Mouse (Mus musculus) forebrain, embryonic 12.5 days (tissue): ENCODE measurements at regions not wholly inside any gene's neighbourhood (a gene's known extent, or its start where the extent isn't known, plus 50 kb on each side); places are given as distances from the start of the nearest gene placed in this dataset.

ENCODE experiments used
- ATAC-seq: fragments of 200-750 bp; cut with Nextera tagmentation; 2 replicates; pipeline ENCODE4 v1.8.0; 2017; ENCODE audit warnings: moderate TSS enrichment; ENCODE audit not compliant: low FRiP score
- H3K27ac ChIP-seq: fragments of 300-500 bp; sonication (generic); 2 replicates; pipeline ENCODE4 v1.5.1; 2016; ENCODE audit warnings: mild to moderate bottlenecking
- H3K27me3 ChIP-seq: fragments of 300-500 bp; sonication (generic); 2 replicates; pipeline ENCODE4 v1.6.1; 2016; ENCODE audit warnings: mild to moderate bottlenecking
- H3K36me3 ChIP-seq: fragments of 300-500 bp; sonication (generic); replicated peaks from 2 replicates; pipeline ENCODE4 v1.6.1; 2016; ENCODE audit warnings: mild to moderate bottlenecking
- H3K4me1 ChIP-seq: fragments of 300-500 bp; sonication (generic); 2 replicates; pipeline ENCODE4 v1.6.1; 2016
- H3K4me2 ChIP-seq: fragments of 300-500 bp; sonication (generic); 2 replicates; pipeline ENCODE4 v1.6.1; 2016; ENCODE audit warnings: mild to moderate bottlenecking, moderate library complexity
- H3K4me3 ChIP-seq: fragments of 300-500 bp; sonication (generic); replicated peaks from 2 replicates; pipeline ENCODE4 v1.5.1; 2016; ENCODE audit warnings: mild to moderate bottlenecking
- H3K9ac ChIP-seq: fragments of 300-500 bp; sonication (generic); 2 replicates; pipeline ENCODE4 v1.6.1; 2016; ENCODE audit warnings: mild to moderate bottlenecking
- H3K9me3 ChIP-seq: fragments of 300-500 bp; sonication (generic); 2 replicates; pipeline ENCODE4 v1.6.1; 2016
- WGBS: fragments of 180-500 bp; shearing (Covaris S2); methylation state at CpG from one replicate; pipeline ENCODE4 v1.1.7; 2016; 5-methylcytosine and 5-hydroxymethylcytosine counted together

GRCm38 (mm10) chr16:44655306-44655705 is 68.8 kb upstream of the Nepro start:
- Histone ChIP-seq H3K27me3 (peaks cover 20% of the 10 kb centered on the region), H3K4me3 (no peak overlapping the region), H3K4me1 (peaks cover 2% of the 10 kb centered on the region; the same call in 1 of the 2 replicates), H3K9ac (no peak overlapping the region), H3K36me3 (no peaks in the 10 kb centered on the region), H3K4me2 (no peak overlapping the region), H3K27ac (no peak overlapping the region), H3K9me3 (no peaks in the 10 kb centered on the region)
- 78% methylated on average over 3 of the region's 3 CpGs for WGBS
- no peak for ATAC-seq

DNA sequence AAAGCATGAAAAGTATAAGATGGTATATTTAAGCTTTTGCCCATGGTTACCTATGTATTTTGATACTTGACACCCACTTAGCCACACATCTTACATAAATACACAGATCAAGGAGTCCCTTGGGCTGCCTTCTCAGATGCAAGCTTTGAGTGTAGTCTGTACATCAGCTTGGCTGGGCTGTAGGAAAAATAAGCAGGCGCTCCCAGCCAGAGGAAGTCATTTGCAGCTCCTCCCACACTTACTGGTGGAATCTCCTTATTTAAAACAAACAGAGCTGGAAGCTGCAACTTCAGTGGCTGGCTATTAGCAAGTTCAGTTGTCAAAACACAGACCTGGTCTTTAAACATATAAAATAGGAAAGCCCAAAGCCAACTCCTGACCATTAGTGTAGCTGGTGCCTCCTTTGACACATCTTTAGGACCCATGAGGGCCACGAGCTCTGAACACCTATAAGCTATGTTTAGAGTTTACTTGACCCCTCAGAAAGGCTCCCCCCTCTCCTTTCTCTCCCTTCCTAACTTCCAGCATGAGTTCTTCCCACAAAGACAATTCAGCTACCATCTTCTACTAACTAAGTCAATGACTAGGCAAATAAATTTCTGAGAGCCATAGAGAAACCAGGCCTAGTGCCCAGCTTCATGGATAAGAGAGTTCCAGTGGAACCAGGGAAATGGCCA is 75.4 kb upstream of the Nepro start:
- Histone ChIP-seq H3K9ac (no peak overlapping the region), H3K4me2 (no peak overlapping the region), H3K27me3 (no peaks in the 10 kb centered on the region), H3K4me3 (no peak overlapping the region), H3K4me1 (peaks cover 8% of the 10 kb centered on the region), H3K36me3 (no peaks in the 10 kb centered on the region), H3K9me3 (no peaks in the 10 kb centered on the region), H3K27ac (no peak overlapping the region)
- no peak for ATAC-seq
- WGBS = 73% methylated on average over 2 of the region's 2 CpGs

DNA sequence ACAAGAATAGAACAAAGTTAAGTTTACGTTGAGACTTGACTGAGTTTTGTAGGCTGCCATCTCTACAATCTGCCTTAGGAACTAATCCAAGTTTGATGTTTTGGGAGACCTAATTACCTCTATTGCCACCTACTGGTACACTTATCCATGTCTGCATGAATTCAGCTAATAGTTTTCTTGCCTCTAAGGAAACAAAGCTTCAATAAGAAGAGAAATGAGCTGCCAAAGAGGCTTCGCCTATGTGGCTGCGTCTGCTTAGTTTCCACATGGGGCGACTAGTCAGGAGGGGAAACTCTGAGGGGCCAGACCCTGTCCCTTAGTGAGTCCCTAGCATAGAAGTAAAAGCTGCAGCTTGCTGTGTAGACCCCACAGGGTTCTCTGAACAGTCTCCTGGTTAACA is 80.1 kb upstream of the Nepro start:
- no peak overlapping the region for H3K4me3 ChIP-seq
- no peaks in the 10 kb centered on the region for H3K27me3 ChIP-seq
- ATAC-seq = peak; percentile 58; the same call in 1 of the 2 replicates
- H3K36me3 ChIP-seq = no peaks in the 10 kb centered on the region
- H3K9me3 ChIP-seq = no peaks in the 10 kb centered on the region
- H3K27ac ChIP-seq = 0 out of 2 replicates have a peak overlapping the region, but pooled peaks have one; percentile 50
- no peak overlapping the region for H3K4me2 ChIP-seq
- H3K4me1 ChIP-seq = peaks cover 8% of the 10 kb centered on the region
- WGBS = 13% methylated on average over 4 of the region's 4 CpGs
- H3K9ac ChIP-seq = no peak overlapping the region

DNA sequence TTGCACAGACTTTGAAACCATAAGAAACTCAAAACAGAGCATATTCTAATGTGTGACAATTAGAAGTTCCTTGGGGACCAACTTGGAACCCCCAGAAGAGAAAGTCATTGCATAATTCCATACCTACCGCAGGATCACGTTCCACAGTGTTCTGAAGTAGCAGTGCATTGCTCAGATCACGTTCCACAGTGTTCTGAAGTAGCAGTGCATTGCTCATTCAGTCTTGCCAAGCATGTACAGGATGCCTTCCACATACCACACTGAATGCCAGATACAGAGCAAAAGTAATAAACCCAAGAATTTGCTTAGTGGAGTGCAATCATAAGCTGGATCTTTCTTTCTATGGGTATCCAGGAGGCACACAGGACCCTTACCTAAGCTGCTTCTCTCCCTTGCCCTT is 78.4 kb upstream of the Boc start:
- H3K9me3 ChIP-seq = no peaks in the 10 kb centered on the region
- H3K36me3 ChIP-seq = no peaks in the 10 kb centered on the region
- H3K9ac ChIP-seq = no peak overlapping the region
- no peak for ATAC-seq
- WGBS = 88% methylated on average over 3 of the region's 3 CpGs
- H3K27ac ChIP-seq = no peak overlapping the region
- H3K4me3 ChIP-seq = no peak overlapping the region
- peaks cover 14% of the 10 kb centered on the region for H3K4me1 ChIP-seq
- 0 out of 2 replicates have a peak, but pooled peaks cover 2% of the 10 kb centered on the region for H3K27me3 ChIP-seq
- no peak overlapping the region for H3K4me2 ChIP-seq

DNA sequence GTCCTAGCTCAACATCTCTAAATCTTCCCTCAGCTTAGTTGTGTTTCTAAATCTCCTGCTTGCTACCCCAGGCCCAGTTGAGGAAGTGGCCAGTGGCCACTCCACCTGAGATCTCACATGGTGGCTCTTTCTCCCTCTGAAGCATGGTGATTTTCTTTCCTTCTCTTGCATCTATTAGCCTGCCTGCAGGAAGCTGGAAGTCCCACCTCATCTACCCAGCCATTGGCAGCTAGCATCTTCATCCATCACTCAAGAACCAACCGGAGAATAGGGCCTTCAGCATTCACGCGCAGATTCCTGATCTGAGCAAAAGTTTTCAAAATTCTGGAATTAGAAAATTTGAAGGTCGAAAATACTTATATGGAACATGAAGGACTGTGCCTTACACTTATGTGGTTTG is 75.8 kb upstream of the Boc start:
- Histone ChIP-seq H3K27me3 (0 out of 2 replicates have a peak, but pooled peaks cover 6% of the 10 kb centered on the region), H3K27ac (no peak overlapping the region), H3K4me3 (no peak overlapping the region), H3K9ac (no peak overlapping the region), H3K36me3 (no peaks in the 10 kb centered on the region), H3K4me1 (peaks cover 22% of the 10 kb centered on the region), H3K9me3 (no peaks in the 10 kb centered on the region), H3K4me2 (no peak overlapping the region)
- no peak for ATAC-seq
- WGBS = 96% methylated on average over 4 of the region's 4 CpGs

DNA sequence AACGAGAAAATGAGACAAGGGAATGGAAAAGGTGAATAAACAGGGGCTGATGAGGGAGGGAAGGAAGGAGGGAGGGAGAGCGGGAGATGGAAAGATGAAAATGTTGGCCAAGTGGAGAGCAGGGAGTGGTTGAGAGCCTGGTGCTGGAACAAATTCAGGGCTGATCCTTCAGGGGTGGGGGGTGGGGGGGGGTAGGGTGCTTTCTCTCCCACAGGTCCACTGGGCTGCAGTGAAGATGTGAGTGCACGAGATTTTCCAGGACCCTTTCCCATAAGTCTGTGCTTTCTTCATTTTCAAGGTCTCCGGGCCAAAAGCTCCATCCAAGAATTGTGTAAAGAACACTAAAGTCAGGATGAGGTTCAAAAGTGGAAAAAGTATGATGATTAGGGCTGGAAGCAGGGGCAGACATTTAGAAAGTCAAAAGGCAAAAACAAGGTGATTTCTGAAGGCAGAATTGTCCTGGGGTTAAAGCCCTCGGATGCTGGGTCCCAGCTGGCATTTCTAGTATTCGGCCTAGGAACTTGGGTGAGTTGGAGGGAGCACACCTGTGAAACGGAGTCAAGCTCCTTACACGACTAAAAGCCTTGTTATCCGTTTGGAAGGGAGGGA is 74.5 kb upstream of the Boc start:
- Histone ChIP-seq H3K4me3 (no peak overlapping the region), H3K9ac (no peak overlapping the region), H3K27ac (peak overlapping the region; percentile 80), H3K36me3 (no peaks in the 10 kb centered on the region), H3K9me3 (no peaks in the 10 kb centered on the region), H3K27me3 (0 out of 2 replicates have a peak, but pooled peaks cover 6% of the 10 kb centered on the region), H3K4me2 (0 out of 2 replicates have a peak overlapping the region, but pooled peaks have one; percentile 0), H3K4me1 (peaks cover 22% of the 10 kb centered on the region)
- no peak for ATAC-seq
- WGBS = 54% methylated on average over 9 of the region's 9 CpGs

- Histone ChIP-seq H3K27me3 (0 out of 2 replicates have a peak, but pooled peaks cover 6% of the 10 kb centered on the region), H3K4me1 (peaks cover 22% of the 10 kb centered on the region), H3K4me2 (0 out of 2 replicates have a peak overlapping the region, but pooled peaks have one; percentile 0), H3K9ac (no peak overlapping the region), H3K4me3 (no peak overlapping the region), H3K36me3 (no peaks in the 10 kb centered on the region), H3K9me3 (no peaks in the 10 kb centered on the region), H3K27ac (peak overlapping the region; percentile 87)
- 32% methylated on average over 9 of the region's 9 CpGs for WGBS
- peak; percentile 85; the same call in 1 of the 2 replicates for ATAC-seq
Measured at GRCm38 (mm10) chr16:44632330-44633058, 73.8 kb upstream of the Boc start.

DNA sequence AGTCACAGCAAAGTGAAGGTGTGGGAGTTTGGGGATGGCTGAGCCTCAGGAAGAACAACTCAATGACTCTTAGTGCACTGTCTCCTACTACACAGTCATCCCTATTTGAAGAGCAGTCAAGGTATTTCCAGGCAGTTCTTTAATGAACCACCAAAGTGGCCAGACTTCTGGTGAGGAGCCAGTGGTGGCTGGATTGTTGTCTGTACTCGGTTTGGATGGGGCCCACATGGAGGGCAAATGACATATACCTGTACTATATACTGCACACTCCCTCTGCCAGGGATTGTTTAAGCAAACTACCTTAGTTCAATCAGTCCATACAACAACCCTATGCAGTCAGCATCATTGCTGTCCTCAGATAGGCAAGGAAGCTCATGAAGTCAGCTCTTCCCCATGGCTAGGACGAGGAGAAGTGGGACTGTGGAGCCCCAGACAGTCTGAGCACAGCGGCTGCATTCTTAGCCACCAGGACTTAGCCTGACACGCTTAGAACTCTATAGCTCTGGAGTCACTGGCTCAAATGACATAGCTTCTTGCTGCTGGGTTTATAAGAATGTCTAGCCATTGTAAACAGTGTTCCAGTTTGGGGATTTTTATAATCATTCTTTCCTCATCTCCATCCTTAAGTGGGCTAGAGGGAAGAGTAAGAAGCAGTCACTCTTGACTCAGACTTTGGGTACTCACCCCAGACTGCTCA is 72.8 kb upstream of the Boc start:
- Histone ChIP-seq H3K4me3 (no peak overlapping the region), H3K27me3 (0 out of 2 replicates have a peak, but pooled peaks cover 6% of the 10 kb centered on the region), H3K9ac (no peak overlapping the region), H3K27ac (peak overlapping the region; percentile 87), H3K9me3 (no peaks in the 10 kb centered on the region), H3K4me2 (no peak overlapping the region), H3K36me3 (no peaks in the 10 kb centered on the region), H3K4me1 (peaks cover 22% of the 10 kb centered on the region)
- ATAC-seq = no peak
- WGBS = 74% methylated on average over 4 of the region's 4 CpGs

GRCm38 (mm10) chr16:44630861-44631260 is 72.2 kb upstream of the Boc start:
- 0 out of 2 replicates have a peak overlapping the region, but pooled peaks have one; percentile 42 for H3K27ac ChIP-seq
- WGBS = 81% methylated on average over 9 of the region's 9 CpGs
- H3K4me3 ChIP-seq = no peak overlapping the region
- H3K27me3 ChIP-seq = 0 out of 2 replicates have a peak, but pooled peaks cover 6% of the 10 kb centered on the region
- H3K4me2 ChIP-seq = no peak overlapping the region
- no peaks in the 10 kb centered on the region for H3K9me3 ChIP-seq
- H3K9ac ChIP-seq = no peak overlapping the region
- peaks cover 22% of the 10 kb centered on the region for H3K4me1 ChIP-seq
- H3K36me3 ChIP-seq = no peaks in the 10 kb centered on the region
- ATAC-seq = no peak

DNA sequence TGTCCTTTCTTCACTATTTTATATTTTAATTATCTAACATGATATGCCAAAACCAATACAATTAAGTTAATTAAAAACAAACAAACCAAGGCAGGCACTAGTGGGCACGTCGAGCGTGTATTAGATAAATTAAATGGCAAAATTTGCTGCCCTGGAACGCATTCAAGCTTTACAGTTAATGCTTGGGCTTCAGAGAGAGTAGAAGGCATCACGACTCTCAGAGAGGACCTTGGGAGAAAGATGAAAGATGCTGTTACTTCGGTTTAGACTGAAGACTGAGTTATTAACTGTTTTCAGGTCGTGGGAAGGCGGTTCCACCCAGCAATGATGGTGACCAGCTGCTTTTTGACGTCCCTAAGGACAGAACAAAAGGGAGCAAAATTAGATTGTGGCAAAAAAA is 71.7 kb upstream of the Boc start:
- Histone ChIP-seq H3K4me3 (no peak overlapping the region), H3K9ac (no peak overlapping the region), H3K4me2 (no peak overlapping the region), H3K27me3 (0 out of 2 replicates have a peak, but pooled peaks cover 6% of the 10 kb centered on the region), H3K9me3 (no peaks in the 10 kb centered on the region), H3K36me3 (no peaks in the 10 kb centered on the region), H3K4me1 (peaks cover 23% of the 10 kb centered on the region), H3K27ac (no peak overlapping the region)
- 83% methylated on average over 9 of the region's 9 CpGs for WGBS
- no peak for ATAC-seq

- WGBS = 77% methylated on average over 8 of the region's 8 CpGs
- Histone ChIP-seq H3K4me1 (peaks cover 25% of the 10 kb centered on the region), H3K27me3 (0 out of 2 replicates have a peak, but pooled peaks cover 6% of the 10 kb centered on the region), H3K27ac (no peak overlapping the region), H3K9ac (no peak overlapping the region), H3K36me3 (no peaks in the 10 kb centered on the region), H3K4me3 (no peak overlapping the region), H3K4me2 (no peak overlapping the region), H3K9me3 (no peaks in the 10 kb centered on the region)
- ATAC-seq = no peak
Measured at GRCm38 (mm10) chr16:44629296-44630275, 70.9 kb upstream of the Boc start.
